Mouse (Mus musculus) heart, embryonic 10.5 days (tissue): Measurements from ENCODE around the gene Epb41l1. TPM values are rescaled to one million over a fixed set of nuclear protein-coding genes. Genes with fewer than 3 reads are reported as not detected.

Source experiments
- DNase-seq: peaks from one replicate; pipeline ENCODE4 v3.0.0-alpha.2; 2017; ENCODE audit warnings: low spot score
- H3K27ac ChIP-seq: fragments of 300-500 bp; sonication (generic); 2 replicates; pipeline ENCODE4 v1.5.1; 2016; ENCODE audit warnings: mild to moderate bottlenecking
- H3K27me3 ChIP-seq: fragments of 300-500 bp; sonication (generic); 2 replicates; pipeline ENCODE4 v1.6.1; 2016; ENCODE audit warnings: mild to moderate bottlenecking; ENCODE audit not compliant: poor library complexity, insufficient read depth, severe bottlenecking
- H3K36me3 ChIP-seq: fragments of 300-500 bp; sonication (generic); 2 replicates; pipeline ENCODE4 v1.6.1; 2016; ENCODE audit warnings: mild to moderate bottlenecking, moderate library complexity
- H3K4me1 ChIP-seq: fragments of 300-500 bp; sonication (generic); 2 replicates; pipeline ENCODE4 v1.6.1; 2016; ENCODE audit warnings: mild to moderate bottlenecking
- H3K4me3 ChIP-seq: fragments of 300-500 bp; sonication (generic); 2 replicates; pipeline ENCODE4 v1.5.1; 2016; ENCODE audit warnings: mild to moderate bottlenecking, moderate library complexity
- H3K9me3 ChIP-seq: fragments of 300-500 bp; sonication (generic); 2 replicates; pipeline ENCODE4 v1.6.1; 2016; ENCODE audit warnings: mild to moderate bottlenecking, moderate library complexity
- WGBS: fragments of 180-500 bp; shearing (Covaris S2); methylation state at CpG from one replicate; pipeline ENCODE4 v1.1.7; 2016; 5-methylcytosine and 5-hydroxymethylcytosine counted together
- polyA plus RNA-seq: library from polyadenylated mRNA; unstranded; fragments of >200 nt; fragmentation: Nextera tagmentation; extraction: Ambion mirVana; gene quantifications from 2 replicates; pipeline ENCODE4 v1.2.1, GENCODE M21; 2016

The Epb41l1 gene
- polyA plus RNA-seq, 1 experiment from 2014 or later, result 1.5 TPM

DNA sequence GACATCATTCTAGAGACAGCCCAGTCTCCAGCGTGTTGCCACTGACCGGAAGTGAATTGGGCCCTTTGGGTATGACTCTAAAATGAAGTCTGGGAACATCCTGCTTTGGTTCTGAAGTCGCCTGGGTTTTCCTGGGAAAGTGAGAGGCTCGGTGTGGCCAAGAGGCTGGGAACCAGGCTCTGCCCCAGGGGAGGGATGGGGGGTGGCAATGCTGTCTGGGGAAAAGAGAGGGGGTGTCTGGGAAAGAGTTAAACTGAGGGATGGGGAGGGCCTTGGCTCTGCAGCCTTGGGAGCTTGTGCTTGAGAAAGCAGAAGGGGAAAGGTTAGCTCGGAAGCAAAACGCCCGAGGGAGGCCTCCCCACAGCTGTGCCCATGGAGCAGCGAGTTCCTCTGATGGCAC lies 53.0 kb downstream of the Epb41l1 start:
- no peak for DNase-seq
- Histone ChIP-seq H3K4me3 (no peak overlapping the region), H3K27ac (0 out of 2 replicates have a peak overlapping the region, but pooled peaks have one; percentile 52), H3K9me3 (no peaks in the 10 kb centered on the region), H3K4me1 (peaks cover 71% of the 10 kb centered on the region), H3K27me3 (peaks cover 15% of the 10 kb centered on the region; the same call in 1 of the 2 replicates), H3K36me3 (no peaks in the 10 kb centered on the region)
- WGBS, result 70% methylated on average over 8 of the region's 8 CpGs

DNA sequence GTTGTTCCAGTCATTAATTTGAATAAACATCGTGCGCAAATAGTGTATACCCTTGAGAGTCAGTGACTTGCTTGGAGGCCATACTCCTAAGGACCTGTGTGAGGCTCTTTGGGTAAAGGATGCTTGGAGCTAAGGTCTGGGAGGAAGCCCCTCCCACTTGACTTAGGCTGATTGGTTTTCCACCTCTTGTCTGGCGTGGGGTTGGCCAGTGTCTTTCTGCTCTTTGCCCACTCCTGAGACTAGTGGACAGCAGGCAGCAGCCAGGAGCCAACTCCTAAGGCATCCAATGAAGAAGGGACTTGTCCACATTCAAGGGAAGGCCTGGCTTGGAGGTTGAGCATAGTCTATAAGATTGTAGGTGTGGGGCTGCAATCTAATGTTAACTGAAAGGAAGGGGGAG lies 53.4 kb downstream of the Epb41l1 start:
- peaks cover 19% of the 10 kb centered on the region; the same call in 1 of the 2 replicates for H3K27me3 ChIP-seq
- peaks cover 68% of the 10 kb centered on the region for H3K4me1 ChIP-seq
- 61% methylated on average over 3 of the region's 3 CpGs for WGBS
- H3K9me3 ChIP-seq, result no peaks in the 10 kb centered on the region
- H3K27ac ChIP-seq, result peak overlapping the region; percentile 93; the same call in 1 of the 2 replicates
- no peak overlapping the region for H3K4me3 ChIP-seq
- no peaks in the 10 kb centered on the region for H3K36me3 ChIP-seq
- no peak for DNase-seq

GRCm38 (mm10) chr2:156474891-156475284 lies 54.2 kb downstream of the Epb41l1 start:
- H3K9me3 ChIP-seq, result no peaks in the 10 kb centered on the region
- no peaks in the 10 kb centered on the region for H3K36me3 ChIP-seq
- H3K27me3 ChIP-seq, result peaks cover 22% of the 10 kb centered on the region; the same call in 1 of the 2 replicates
- DNase-seq, result no peak
- peak overlapping the region; percentile 93 for H3K27ac ChIP-seq
- 16% methylated on average over 12 of the region's 12 CpGs for WGBS
- H3K4me3 ChIP-seq, result peak overlapping the region; percentile 79
- peaks cover 64% of the 10 kb centered on the region for H3K4me1 ChIP-seq

DNA sequence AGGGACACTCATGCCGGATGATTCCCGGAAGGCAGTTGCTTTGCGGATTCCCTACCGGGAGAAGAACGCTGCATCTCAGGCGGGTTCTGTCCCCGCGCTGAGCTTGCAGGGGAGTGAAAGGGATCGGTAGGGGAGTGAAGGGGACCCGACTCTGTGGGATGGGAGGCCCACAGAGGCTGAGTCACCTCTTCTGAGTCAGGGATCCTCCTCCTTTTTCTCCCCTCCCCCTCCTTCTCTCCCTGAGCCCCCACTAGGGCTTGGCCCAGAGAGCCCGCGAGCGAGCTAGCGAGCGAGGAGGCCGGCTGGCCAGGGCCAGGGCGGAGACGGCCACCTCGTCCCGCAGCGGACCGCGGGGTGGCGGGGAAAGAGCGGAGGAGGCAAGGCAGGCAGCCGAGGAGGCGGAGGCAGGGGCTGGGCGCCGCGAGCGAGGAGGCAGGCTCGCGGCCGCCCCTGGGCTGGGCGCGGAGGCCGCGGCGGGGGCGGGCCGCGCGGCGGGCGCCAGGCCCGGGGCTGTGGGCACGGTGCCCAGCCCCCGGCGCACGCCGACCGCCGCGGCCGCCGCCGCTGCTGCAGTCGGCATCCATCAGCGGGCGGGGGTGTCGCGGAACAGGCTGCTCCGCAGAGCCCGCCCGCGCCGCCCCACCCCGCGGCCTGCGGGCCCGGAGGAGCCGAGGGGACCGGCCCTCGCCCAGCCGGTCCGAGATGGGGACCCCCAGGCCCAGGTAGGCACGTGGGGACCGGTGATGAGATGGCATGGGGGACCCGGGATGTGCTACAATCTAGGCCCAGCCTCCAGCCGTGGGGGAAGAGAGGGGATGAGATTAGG lies 54.8 kb downstream of the Epb41l1 start:
- Histone ChIP-seq H3K27ac (peak overlapping the region; percentile 93), H3K36me3 (no peaks in the 10 kb centered on the region), H3K4me3 (peak overlapping the region; percentile 79), H3K27me3 (peaks cover 22% of the 10 kb centered on the region; the same call in 1 of the 2 replicates), H3K9me3 (no peaks in the 10 kb centered on the region), H3K4me1 (peaks cover 63% of the 10 kb centered on the region)
- 1% methylated on average over 70 of the region's 80 CpGs for WGBS
- DNase-seq, result peak; percentile 88

- DNase-seq, result no peak
- Histone ChIP-seq H3K9me3 (no peaks in the 10 kb centered on the region), H3K4me3 (peak overlapping the region; percentile 79), H3K27ac (peak overlapping the region; percentile 93), H3K36me3 (no peaks in the 10 kb centered on the region), H3K4me1 (peaks cover 57% of the 10 kb centered on the region), H3K27me3 (peaks cover 22% of the 10 kb centered on the region; the same call in 1 of the 2 replicates)
- WGBS, result 28% methylated on average over 8 of the region's 8 CpGs
Observed at GRCm38 (mm10) chr2:156476111-156476747, 55.5 kb downstream of the Epb41l1 start.

DNA sequence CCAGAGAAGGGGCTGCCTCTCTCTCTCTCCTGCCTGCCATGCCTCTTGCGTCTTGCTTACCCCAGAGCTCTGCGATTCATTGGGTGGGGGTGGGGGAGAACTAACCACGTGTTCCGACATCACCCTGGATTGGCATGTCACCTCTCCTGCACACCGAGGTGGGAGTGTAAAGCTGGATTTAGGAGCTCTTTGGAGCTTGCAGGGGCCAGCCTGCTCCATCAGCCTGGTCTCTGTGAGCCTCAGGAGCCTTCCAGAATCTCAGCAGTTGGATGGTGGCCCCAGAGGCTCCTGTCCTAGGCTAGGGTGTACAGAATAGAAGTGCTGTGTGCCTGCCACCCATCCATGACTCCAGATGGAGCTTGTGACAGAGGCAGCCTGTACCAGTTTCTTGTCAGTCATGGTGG lies 56.0 kb downstream of the Epb41l1 start:
- H3K27ac ChIP-seq, result peak overlapping the region; percentile 59
- H3K9me3 ChIP-seq, result no peaks in the 10 kb centered on the region
- peak overlapping the region; percentile 79; the same call in 1 of the 2 replicates for H3K4me3 ChIP-seq
- WGBS, result 28% methylated on average over 5 of the region's 5 CpGs
- H3K36me3 ChIP-seq, result no peaks in the 10 kb centered on the region
- H3K27me3 ChIP-seq, result peaks cover 22% of the 10 kb centered on the region; the same call in 1 of the 2 replicates
- no peak for DNase-seq
- H3K4me1 ChIP-seq, result peaks cover 57% of the 10 kb centered on the region

- Histone ChIP-seq H3K27me3 (peaks cover 27% of the 10 kb centered on the region; the same call in 1 of the 2 replicates), H3K9me3 (no peaks in the 10 kb centered on the region), H3K36me3 (no peaks in the 10 kb centered on the region), H3K27ac (no peak overlapping the region), H3K4me3 (no peak overlapping the region), H3K4me1 (peaks cover 50% of the 10 kb centered on the region)
- WGBS, result 73% methylated on average over 13 of the region's 13 CpGs
- DNase-seq, result no peak
Observed at GRCm38 (mm10) chr2:156478046-156478690, 57.5 kb downstream of the Epb41l1 start.

DNA sequence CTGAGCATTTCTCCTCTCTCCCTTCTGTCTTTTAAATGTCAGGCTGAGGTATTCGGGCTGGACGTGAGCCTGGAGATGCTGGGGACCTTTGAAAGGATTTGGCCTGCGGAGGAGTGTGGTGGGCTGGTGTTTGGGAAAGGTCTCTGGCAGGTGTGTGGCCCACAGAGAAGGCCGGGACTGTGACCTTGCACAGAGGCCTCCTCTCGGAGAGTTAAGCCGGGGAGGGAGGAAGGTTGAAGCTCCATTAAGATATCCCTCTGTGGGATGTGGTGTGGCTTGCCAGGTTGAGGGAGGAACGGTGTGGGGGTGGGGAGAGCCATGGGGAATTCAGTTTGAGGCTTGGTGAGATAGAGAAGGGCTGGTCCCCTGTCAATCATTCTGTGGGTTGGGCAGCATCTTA lies 59.1 kb downstream of the Epb41l1 start:
- H3K4me3 ChIP-seq, result no peak overlapping the region
- no peak overlapping the region for H3K27ac ChIP-seq
- H3K4me1 ChIP-seq, result peaks cover 33% of the 10 kb centered on the region
- 57% methylated on average over 7 of the region's 7 CpGs for WGBS
- H3K27me3 ChIP-seq, result peaks cover 44% of the 10 kb centered on the region
- no peak for DNase-seq
- peaks cover 9% of the 10 kb centered on the region for H3K9me3 ChIP-seq
- peaks cover 11% of the 10 kb centered on the region; the same call in 1 of the 2 replicates for H3K36me3 ChIP-seq

DNA sequence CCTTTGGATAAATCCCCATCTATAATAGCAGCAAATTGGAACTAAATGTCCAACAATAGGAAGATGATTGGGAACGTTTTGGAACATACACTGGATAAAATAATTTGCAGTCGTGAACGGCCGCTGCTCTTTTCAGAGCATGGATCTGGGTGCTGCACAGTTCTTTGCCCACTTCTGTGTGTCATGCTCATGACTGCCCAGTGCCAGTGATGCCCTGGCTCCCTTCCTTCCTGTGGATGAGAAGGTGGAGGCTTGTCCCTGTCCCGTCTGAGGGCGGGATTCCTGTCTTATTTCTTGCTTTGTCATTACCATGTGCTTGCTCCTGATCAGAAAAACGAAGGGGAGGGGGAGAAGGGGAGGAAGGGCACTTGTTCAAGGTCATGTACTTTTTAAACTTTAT lies 59.6 kb downstream of the Epb41l1 start:
- peaks cover 9% of the 10 kb centered on the region for H3K9me3 ChIP-seq
- peaks cover 48% of the 10 kb centered on the region for H3K27me3 ChIP-seq
- no peak for DNase-seq
- WGBS, result 83% methylated on average over 7 of the region's 7 CpGs
- H3K36me3 ChIP-seq, result peaks cover 12% of the 10 kb centered on the region; the same call in 1 of the 2 replicates
- peaks cover 29% of the 10 kb centered on the region for H3K4me1 ChIP-seq
- no peak overlapping the region for H3K4me3 ChIP-seq
- H3K27ac ChIP-seq, result no peak overlapping the region

GRCm38 (mm10) chr2:156482299-156482698 lies 61.6 kb downstream of the Epb41l1 start:
- 25% methylated on average over 13 of the region's 13 CpGs for WGBS
- no peak for DNase-seq
- peaks cover 9% of the 10 kb centered on the region for H3K9me3 ChIP-seq
- no peak overlapping the region for H3K4me3 ChIP-seq
- H3K27me3 ChIP-seq, result peaks cover 42% of the 10 kb centered on the region
- peaks cover 12% of the 10 kb centered on the region; the same call in 1 of the 2 replicates for H3K36me3 ChIP-seq
- peaks cover 14% of the 10 kb centered on the region for H3K4me1 ChIP-seq
- no peak overlapping the region for H3K27ac ChIP-seq

DNA sequence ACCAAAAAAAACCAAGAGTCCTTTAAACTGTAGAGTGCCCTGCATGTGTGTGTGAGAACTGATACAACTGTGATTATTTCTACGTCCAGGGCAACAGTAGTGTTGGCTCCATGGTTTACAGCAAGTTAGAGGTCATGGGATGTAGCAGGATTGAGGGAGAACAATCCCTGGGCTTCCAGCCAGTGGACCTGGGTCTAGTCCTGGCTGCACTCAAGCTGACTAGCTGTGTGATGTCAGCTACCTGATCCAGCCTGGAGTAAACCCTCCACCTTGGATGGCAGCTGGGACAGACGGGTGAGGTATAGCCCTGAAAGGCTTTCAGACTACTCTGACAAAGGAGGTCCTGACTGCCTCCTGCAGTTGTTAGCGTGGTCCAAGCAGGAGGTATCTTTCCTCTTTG lies 62.1 kb downstream of the Epb41l1 start:
- Histone ChIP-seq H3K4me1 (peaks cover 19% of the 10 kb centered on the region), H3K4me3 (no peak overlapping the region), H3K9me3 (peaks cover 9% of the 10 kb centered on the region), H3K27ac (no peak overlapping the region), H3K27me3 (peaks cover 39% of the 10 kb centered on the region), H3K36me3 (peaks cover 12% of the 10 kb centered on the region; the same call in 1 of the 2 replicates)
- DNase-seq, result no peak
- 86% methylated on average over 3 of the region's 3 CpGs for WGBS

DNA sequence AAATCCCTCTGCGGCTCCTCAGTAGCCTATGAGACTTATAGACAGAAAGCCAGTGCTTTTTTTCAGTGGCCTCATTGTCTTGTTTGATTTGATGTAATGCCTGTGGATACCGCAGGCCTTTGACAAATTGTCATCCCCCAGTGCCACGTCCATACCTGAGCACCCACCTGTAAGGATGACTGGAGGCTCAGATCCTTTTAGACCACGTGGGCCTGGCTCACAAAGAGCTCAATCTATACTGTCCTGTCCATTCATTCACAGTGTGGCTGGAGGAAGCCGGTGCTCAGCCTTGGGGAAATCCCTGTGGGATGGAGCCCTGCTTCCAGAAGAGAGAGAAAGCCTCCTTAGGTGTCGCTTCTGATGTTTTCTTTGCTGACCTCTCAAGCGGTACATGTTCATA lies 62.5 kb downstream of the Epb41l1 start:
- Histone ChIP-seq H3K36me3 (peaks cover 12% of the 10 kb centered on the region; the same call in 1 of the 2 replicates), H3K4me1 (peaks cover 20% of the 10 kb centered on the region), H3K27me3 (peaks cover 39% of the 10 kb centered on the region), H3K4me3 (no peak overlapping the region), H3K27ac (no peak overlapping the region), H3K9me3 (peaks cover 9% of the 10 kb centered on the region)
- DNase-seq, result no peak
- WGBS, result 85% methylated on average over 7 of the region's 7 CpGs
